Mouse (Mus musculus) cortical plate, adult 2 months (tissue): Measurements from ENCODE around the gene Anks1.

Experiments used
- CTCF ChIP-seq: fragments of 200-500 bp; IDR thresholded peaks from 2 replicates; pipeline ENCODE4 v1.5.1; 2011; ENCODE audit warnings: mild to moderate bottlenecking, control low read depth, low read length; ENCODE audit not compliant: insufficient read depth; ENCODE audit errors: extremely low read depth
- POLR2A ChIP-seq: fragments of 200-500 bp; IDR thresholded peaks from 2 replicates; pipeline ENCODE4 v1.6.1; 2011; ENCODE audit warnings: mild to moderate bottlenecking, low read length, control low read depth; ENCODE audit not compliant: insufficient read depth; ENCODE audit errors: extremely low read depth

DNA sequence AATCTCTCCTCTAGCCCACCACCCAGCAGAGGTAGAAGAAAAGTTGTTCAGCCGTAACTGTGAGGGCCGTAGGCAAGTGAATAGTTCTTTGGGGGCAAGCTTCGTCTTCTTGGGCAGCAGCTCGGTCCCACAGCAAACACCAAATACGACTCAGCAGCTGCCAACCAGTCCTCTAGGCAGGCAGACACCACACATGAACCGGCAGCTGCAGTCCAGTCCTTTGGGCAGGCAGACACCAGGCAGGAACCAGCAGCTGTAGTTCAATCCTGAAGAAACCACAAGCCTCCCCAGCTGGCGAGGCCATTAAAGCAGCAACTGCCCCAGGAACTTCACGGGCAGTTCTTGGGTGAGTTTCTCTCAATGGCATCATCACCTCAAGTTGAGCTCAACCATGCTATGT lies 203.2 kb downstream of the Anks1 start:
- TF ChIP-seq POLR2A (no peak), CTCF (no peak)
